Mouse (Mus musculus): ENCODE results near the gene Ccl1. TPM values are rescaled to one million over a fixed set of nuclear protein-coding genes. Genes with fewer than 3 reads are reported as not detected.

Gene Ccl1
- polyA plus RNA-seq, 1 experiment from 2014 or later, result not detected

Other genes starting within 250 kb of the Ccl1 start
- 0.08 and 0.85 TPM in 2 replicates for gene Ccl11, start 247.9 kb downstream of the Ccl1 start, polyA plus RNA-seq (2015; fragmentation: Nextera tagmentation; extraction: Ambion mirVana)
- 0.52 and 0.55 TPM in 2 replicates for gene Ccl12, start 203.8 kb downstream of the Ccl1 start, polyA plus RNA-seq (2015; fragmentation: Nextera tagmentation; extraction: Ambion mirVana)
- gene Ccl8, start 190.5 kb downstream of the Ccl1 start, polyA plus RNA-seq (2015; fragmentation: Nextera tagmentation; extraction: Ambion mirVana), result not detected in 2 replicates
- 0.12 and 0.13 TPM in 2 replicates for gene Tmem132e, start 83.2 kb upstream of the Ccl1 start, polyA plus RNA-seq (2015; fragmentation: Nextera tagmentation; extraction: Ambion mirVana)

All from liver, embryonic 16.5 days (tissue).